Mouse (Mus musculus): ENCODE data around the gene Epop.

DNA sequence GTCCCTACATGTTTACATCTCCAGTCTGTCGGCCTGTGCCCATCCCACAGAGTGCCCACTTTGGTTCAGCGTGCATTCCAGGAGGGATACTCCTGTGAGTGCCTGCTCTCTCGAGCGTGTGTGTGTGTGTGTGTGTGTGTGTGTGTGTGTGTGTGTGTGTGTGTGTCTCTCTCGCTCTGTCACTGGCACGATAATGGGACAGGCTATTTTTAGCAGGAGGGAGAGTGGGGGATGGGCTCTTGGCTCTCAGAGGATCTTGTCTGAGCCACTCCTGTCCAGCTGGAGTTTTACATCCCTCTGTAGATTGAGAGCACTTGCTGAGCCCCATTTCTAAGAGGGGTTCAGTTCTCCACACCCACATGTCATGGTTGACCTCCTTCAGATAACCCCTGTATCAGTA lies 40.3 kb upstream of the Epop start:
- no peak for TF ChIP-seq TCF12 (IDR thresholded peaks at IDR 0.05; ENCODE audit: insufficient read depth, poor library complexity, severe bottlenecking)
- TF ChIP-seq POLR2A (IDR thresholded peaks at IDR 0.05; ENCODE audit: insufficient read length, low read depth), result no peak
- no peak for TF ChIP-seq E2F4 (IDR thresholded peaks at IDR 0.05; ENCODE audit: insufficient read depth)
- no peak for TF ChIP-seq TCF3 (IDR thresholded peaks at IDR 0.05; ENCODE audit: insufficient read length, low read depth)
- TF ChIP-seq CEBPB (IDR thresholded peaks at IDR 0.05; ENCODE audit: insufficient read depth, poor library complexity, severe bottlenecking), result no peak
- TF ChIP-seq MAX (IDR thresholded peaks at IDR 0.05; ENCODE audit: low read depth), result no peak
